Mouse (Mus musculus) cerebellum, postnatal 14 days (tissue): ENCODE results near the gene Zfhx3.

ENCODE experiments used
- DNase-seq, 2 experiments: peaks; one replicate each; pipeline ENCODE4 v3.0.0; 2021; ENCODE audit warnings: mixed read lengths in 2 of 2

The Zfhx3 gene

DNA sequence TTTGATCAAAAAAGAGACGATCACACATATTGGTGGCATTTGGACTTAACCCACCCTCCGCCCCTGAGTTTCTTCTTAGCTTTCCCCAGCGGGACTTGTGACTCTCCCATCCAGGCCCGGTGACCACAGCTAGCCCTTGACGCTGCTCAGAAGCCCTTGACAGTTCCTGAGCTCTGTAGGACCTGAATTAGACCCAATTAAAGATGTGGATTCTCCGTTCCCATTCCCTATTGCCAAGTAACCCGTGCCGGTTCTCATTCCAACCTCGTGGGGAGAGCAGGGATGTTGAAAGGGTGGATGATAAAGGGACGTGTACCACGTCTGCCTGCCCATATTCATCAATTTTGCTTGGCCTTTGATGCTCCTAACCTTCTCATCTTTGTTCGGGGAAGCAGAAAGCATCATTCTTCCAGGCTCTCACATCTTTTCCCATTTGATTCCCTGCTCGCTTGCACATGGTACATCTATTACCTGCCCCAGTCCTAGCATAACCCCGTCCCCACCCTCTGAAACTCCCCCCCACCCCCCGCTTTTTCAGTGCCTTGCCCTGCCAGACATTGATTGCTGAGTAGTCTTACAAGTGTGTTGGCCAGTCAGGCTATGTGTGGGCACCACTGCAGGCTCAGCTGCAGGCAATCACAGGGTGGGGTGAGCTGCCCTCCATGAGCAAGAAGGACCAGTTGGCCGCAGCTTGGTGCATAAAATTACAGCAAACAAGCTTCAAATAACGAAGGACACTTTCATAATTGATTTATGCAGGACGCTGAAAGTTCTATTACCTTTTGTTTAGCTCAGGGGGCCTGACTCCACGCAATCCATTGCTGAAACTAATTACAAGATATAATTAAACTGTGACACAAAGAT lies 525.0 kb downstream of the Zfhx3 start:
- no peak for DNase-seq

DNA sequence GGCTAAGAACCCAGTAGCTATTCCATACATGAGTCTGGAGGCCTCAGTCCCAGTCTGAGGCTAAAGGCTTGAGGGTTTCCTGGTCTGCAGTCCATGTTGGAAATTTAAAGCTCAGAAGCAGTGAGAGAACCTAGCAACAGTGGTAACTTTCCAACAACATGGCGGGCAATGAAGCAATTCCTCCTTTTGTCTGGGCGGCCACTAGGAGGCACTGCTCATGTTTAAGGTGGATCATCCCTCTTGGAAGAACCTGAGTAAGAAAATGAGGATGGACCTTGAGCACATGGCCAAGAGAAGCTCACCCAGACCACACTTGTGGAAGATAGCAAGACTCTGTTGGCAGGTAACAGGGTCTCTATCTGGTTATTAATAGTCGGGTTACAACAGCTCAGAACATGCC lies 527.8 kb downstream of the Zfhx3 start:
- no peak for DNase-seq

DNA sequence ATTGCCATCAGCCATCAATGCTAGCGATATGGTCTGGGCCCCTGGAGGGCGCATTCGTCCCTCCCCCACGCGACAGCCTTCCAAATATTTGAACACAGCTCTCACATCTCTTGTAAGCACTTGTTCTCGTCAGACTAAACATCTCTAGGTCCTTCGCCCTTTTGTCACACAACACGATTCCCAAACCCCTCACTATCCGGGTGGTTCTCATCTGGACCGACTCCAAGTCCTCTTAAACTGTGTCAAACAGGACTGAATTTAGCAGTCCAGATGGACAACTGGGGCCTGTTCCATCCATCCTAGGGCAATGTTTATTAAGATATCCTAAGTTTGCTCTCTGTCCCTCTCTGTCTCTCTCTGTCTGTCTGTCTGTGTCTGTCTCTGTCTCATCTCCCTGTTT lies 532.1 kb downstream of the Zfhx3 start:
- peak in 1 of 2 experiments; percentile 10 for DNase-seq

DNA sequence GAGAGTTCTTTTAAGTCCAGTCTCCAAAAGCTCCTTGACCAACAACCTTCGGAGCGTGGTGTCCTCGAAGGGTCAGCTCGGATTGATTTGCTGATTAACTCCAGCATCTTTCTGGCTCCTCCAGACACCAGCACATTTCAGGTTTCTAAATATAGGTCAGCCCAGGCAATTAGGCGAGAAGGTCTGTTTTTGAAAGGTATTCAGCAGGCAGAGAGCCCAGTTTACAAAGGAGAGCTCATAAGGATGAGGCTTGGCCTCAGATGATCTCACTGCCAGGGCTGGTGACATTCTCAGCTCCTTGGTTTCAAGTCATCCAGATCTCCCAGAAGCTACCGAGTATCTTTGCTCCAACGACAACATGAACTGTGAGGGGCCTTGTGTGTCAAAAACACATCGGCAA lies 535.7 kb downstream of the Zfhx3 start:
- peak; percentile 54 to 64 for DNase-seq

DNA sequence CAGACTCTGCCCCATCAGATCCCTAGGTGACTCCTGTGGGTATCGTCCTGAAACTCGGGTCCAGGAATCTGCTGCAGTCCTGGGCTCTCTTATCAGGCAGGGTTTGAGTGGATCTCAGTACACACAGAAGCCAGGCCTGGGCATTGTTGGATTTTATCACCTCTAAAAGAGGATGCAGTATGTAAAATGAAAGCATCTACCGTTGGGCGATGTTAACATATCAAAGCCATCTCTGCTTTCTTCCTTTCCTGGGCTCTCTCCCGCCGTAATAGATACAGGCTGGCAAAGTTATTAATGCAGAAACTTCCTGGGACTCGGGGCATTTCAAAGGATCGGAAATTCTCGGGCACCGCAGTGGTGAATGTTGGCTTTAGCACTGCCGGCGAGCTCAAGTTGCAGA lies 537.7 kb downstream of the Zfhx3 start:
- DNase-seq: no peak

DNA sequence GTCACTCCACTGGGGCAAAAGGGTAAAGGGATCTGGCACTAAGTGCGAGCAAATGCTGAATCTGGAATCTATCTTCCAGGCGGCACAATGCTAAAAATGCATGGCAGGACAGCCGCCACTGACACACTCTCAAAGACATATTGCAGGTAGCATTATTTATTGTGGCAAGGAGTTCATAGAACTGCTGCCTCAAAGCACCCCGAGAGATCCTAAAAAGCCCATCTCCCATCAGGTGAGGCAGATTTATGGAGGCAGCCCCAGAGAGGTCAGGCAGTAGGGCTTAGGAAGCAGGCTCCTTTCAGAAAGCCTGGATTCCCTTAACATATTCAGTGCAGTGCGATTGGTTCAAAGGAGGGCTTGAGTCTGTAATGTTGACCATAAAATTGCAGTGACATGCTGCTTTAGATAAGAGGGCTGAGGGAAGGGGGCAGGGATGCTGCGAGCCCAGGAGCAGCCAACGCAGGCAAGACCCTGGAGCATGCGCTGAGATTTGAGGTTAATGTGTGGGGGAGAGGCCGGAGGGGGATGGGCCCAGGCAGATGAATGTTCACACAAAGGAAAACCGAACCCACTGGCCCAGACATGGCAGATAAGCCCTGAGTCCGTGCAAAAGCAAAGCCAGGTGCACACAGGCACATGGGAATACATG lies 538.8 kb downstream of the Zfhx3 start:
- DNase-seq: no peak

DNA sequence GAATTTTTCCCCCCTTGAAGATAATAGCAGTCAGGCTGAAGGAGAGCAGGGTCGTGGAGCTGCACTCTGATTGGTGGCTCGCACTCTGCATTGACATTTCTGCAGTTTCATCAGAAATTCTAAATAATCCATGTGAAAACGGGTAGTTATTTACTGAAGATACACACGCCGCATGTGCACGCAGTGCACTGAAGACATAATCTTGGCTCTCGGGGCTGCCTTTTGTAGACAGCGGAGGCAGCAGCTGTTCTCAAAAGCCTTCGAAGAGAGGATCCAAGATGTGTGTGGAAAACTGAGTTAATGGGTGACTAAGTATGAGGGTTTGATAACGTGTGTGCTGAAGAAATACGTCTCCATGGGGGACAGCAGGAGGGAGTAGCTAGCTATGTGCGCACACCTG lies 553.7 kb downstream of the Zfhx3 start:
- DNase-seq: no peak

DNA sequence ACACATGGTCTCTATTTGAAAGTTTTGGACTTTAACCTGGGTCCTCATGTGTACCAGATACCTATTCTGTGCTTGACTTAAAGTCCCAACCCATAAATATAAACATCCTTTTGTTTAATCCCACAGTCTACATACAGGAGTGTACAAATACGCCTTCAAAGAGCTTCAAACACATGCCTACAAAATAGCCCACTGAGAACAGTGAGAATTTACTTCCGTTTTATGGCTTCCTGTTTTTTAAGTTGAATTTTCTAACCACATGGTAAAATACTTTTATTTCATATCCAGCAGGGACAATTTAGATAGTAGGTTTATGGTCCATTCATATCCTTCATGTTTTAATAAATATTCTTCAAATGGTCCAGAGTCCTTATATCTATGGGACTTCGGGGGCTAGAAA lies 564.3 kb downstream of the Zfhx3 start:
- no peak for DNase-seq

DNA sequence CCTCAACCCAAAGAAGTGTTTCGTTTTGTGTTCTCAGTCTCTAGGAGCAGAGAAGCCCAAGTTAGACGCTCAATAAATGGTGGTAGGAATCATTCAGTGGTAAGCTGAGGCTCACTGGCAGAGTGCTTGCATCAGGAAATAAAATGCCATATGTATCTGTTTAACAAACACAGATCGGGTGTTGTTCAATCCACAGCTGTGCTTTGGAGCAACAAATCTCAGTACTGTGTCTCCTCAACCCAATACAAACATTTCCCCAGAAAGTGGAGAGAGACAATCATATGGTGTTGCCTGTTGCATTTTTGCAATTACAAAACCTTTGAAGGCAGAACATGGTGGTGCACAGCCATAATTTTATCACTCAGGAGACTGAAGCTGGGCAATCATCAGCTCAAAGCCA lies 565.3 kb downstream of the Zfhx3 start:
- no peak for DNase-seq

DNA sequence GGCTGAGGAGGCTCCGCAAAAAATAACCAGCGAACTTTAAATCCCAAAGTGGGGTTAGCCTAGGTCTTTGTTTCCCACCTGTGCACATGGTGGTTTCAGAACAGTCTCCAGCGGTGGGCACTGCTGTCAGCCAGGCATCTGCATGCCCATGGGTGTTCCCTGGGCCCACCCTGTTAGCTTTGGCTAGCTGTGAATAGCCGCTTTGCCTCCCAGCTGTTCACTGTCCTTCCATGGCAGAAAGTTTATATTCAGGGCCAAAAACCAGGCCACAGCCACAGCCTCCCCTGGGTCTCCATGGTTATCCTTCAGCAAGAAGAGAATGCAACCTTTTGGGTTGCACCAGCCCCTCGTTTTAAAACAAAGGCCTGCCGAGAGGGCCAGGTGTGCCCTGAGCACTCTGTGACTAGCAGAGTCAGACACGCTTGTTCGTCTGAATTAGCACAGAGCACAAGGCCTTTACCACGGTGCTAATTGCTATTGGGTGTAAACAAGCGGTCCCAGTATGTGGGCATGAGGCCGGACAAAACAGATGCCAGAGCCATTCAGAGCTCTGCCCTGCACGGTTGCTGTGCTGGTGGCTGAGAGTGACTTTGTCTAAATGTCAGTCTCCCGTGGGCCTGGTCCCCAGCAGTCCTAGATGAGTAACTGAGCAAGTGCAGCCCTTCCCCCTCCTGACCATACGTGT lies 568.3 kb downstream of the Zfhx3 start:
- DNase-seq: peak in 1 of 2 experiments; percentile 18

DNA sequence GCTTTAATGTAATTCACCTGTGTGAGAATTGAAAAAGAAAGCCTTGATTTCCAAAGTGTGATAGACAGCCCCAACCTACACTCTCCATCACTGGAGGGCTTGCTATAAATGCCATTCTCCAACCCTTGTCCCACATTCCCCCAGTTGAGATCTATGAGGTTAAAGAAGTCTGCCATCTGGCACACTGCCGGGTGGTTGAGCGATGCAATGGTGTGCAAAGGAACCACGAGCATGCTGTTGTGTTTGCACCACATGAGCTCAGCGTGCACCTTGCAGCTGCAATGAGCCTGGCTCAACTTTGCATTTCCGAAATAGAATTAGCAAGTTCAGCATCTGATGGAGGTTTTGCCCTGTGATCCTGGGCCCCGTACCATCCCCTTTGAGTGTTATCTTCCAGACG lies 575.7 kb downstream of the Zfhx3 start:
- DNase-seq: no peak

DNA sequence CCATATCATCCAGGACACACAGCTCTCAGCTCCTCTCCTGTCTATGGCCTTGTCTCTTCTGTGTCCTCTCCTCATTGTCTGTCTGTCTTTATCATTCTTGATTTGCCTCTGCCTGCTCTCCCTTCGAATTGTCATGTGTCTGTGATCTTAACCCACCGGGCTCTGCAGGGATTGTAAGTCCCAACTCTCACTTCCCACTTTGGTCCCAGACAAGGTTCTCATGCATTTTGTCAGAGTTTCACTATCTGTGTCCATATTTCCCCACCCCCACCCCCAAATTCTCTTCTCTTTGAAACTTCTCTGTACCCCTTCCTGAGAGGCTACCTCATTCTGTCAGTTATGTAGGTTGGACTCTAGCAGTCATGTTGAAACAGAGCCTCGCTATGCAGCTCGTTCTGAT lies 579.6 kb downstream of the Zfhx3 start:
- no peak for DNase-seq

DNA sequence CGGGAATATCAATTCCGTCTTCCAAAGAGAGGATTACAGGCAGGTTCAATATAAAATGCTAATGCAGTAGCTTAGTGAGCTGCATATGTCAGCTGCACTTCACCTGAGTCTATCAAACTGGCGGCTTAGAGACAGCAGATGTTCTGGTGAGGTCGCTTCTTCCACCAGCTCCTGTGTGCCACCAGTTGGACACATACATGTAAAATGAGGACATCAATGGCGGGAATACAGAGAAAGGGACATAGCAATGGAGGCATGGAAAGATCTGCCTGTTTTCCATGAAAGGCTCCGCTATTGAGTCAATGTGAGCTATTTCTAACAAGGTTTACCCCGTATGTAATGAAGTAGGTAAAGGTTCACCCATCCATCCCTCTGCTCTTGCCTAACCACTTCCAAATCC lies 587.0 kb downstream of the Zfhx3 start:
- no peak for DNase-seq

DNA sequence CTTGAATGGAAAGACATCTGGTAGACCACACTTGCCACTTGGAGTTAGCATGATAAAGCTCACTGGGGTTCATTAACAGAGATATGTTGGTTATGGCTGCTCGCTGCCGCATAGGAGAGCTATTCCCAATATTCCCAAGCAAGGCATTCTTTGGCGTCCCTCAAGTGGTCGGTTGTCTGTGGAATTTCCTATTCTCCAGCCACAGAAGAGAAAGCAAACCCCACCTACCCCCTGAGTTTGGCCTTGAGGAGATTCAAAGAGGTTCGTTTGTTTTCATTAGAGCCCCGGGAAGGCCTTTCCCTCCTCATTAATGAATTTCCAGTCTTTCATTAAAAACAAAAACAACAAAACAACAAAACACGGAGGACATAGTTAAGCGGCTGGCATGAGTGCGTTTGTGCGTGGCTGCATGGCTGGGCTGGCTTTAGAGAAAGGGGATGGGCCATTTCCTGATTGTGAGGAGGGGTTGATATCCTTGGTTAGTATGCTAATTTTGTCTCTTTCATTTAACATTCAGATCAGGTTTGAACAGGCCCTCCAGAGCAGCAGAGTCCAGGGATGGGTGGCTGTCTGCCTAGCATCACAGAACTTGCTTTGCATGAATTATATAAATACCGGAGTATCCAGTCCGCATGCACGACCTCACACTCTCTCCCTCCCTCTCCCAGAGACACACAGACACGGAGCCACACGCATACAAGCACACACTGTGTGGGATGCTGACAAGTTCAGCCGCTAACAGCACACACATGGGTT lies 592.9 kb downstream of the Zfhx3 start:
- no peak for DNase-seq

DNA sequence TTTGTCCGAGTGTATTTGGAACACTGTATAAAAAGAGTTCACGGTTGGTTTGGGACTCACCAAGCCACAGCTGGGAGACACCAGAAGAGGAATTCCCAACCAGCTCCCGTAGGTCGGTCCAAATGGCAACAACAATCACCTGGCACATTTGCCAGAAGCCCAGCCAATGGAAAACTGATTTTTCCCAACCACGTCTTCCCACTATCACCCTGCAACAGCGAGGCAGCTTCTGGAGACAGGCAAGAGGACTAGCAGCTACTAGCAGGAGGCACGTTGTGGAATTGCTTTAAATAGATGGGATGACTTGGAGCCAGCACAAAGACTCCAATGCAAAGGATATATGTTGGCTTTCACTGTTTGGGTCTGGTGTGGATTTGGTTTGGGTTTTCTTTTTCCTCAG lies 593.7 kb downstream of the Zfhx3 start:
- DNase-seq: peak; percentile 24 to 31

DNA sequence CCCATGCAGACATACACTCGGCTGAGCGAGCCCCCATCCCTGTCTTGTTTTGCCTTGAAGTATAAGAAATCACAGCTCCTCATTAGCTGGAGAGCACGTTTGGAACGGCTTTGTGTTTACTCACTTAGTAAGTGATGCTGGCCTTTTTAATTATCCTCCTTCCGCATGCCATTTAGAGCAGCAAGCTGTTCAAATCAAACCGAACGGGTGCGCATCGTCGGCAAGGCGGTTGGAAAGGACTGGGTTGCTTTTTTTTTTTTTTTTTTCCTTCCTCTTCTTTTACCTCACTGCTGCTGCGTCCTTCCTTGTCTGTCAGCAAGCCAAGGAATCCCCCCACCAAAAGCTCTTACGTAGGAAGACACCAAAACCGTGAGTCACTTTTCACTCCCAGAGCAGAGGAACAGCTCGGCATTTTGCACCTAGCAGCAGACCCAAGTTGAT lies 594.5 kb downstream of the Zfhx3 start:
- peak in 1 of 2 experiments; percentile 25 for DNase-seq

DNA sequence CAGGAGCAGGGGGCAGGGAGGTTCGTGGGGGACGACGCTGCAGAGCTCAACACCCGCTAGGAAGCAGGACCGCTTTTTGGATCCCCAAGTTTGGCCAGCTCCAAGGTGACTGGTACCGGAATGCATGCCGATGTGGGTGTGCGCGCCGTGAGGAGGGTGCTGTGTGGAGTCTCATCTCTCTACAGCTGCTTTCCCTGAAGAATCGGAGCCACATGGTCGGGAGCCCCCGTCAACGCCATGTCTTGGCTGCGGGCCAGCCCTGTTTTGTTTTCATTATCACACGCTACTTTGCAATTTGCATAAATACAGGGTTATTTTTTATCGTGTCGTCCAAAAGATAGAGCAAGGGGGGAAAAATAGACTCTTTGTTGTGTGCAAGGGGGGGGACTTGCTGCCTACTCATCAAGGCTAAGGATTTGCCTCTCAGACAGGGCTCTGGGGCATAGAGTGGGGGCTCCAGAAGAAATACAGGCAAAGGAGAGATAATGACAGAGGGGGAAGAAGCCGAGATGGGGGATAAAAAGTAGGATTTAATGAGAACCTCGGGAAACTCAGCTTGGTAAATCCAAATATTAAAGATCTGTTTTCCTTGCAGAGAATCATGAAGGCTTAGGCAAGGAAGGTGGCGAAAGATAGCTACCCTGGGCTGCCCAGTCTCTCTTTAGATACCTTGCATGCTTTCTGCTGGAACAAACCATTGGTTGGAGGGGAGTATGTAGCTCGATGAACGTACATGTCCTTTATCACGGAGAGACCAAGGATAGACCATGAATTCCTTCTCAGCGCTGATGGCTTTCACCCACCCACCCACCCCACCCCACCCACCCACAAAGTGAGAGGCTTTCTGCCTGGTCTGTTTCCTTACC lies 595.5 kb downstream of the Zfhx3 start:
- peak; percentile 34 to 51 for DNase-seq

DNA sequence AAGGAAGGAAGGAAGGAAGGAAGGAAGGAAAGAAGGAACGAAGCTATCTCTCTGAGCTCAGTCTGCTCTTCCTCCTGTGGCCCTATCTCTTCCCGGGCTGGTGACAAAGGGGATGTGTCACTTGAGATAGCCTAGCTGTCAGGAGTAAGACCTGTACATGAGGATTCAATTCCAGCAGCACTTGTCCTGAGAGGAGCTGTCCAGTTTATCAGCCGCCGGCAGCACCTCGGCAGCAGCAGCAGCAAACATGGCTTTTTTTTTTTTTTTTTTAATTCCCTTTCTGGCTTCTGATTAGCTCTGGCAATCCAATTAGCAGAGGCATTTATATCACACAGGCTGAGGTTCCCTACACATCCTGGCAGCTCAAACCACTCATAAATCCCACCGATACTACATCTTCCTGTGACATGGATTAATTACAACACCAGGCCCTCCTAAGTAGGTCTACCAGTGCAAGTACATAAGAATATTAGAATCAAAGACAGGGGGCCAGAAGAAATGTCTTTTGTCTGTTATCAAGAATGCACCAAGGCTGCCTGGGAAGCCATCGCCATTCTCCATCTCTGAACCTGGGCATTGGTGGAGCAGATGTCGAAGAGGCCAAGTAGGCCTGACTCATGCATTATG lies 596.6 kb downstream of the Zfhx3 start:
- DNase-seq: no peak

DNA sequence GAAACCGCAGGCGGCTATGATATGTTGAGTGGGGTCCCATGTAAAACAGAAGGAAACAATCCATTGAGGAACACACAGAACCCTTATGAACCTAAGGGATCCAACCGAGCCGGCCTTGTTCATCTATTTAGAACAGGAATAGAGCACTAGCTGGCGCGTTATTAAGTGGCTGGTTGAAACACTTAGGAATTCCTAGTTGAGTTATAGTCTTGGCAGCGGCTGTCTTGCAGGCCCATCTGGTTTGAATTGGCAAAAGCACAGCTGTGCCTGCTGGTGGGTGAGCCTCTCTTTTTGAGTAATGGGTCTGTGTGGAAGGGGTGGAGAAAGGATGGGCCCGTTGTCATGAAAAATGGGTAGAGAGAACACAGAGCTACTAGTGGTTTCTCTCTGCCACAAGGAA lies 610.1 kb downstream of the Zfhx3 start:
- DNase-seq: no peak

DNA sequence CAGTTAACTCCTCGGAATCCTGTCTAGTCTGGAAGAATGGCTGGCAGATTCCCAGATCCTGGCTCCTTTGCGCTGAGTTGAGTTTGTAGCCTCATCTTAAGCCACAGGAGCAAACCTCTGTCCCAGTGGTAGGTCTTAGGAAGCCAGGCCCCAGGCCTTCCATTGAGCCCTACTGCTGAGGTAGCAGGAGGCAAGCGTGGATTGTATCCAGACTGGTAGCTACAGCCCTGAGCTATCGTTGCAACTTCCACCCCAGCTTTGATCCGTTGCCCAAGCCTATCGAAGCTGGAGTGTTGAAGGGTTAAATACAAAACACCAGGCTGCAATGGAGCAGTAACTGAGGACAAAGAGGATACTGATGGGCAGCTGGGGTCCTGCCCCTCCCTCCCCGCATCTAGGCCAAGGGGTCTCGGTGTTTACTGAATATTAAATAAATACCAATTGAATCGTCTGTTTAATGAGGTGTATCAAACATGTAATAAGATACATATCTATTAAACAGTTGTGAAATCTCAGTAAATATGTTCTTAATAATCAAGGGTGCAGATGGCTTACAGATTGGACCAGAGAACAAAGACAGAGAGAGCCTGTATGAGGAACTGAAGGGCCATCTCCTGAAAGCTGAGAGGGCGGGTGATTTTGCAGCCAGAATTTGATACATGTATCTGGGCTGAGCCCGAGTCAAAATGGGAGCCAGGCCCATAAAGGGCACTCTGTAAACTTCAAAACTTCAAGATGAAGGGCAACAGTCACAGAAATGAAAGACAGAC lies 611.5 kb downstream of the Zfhx3 start:
- no peak for DNase-seq
